Mouse (Mus musculus) layer of hippocampus, adult 2 months (tissue): ENCODE data around the gene Ciita. TPM values are rescaled to one million over a fixed set of nuclear protein-coding genes. Genes with fewer than 3 reads are reported as not detected.

Source experiments
- DNase-seq, 2 experiments: peaks; one replicate each; pipeline ENCODE4 v3.0.0; 2022; ENCODE audit warnings: low spot score in 2 of 2
- H3K27ac ChIP-seq: fragments of 200-600 bp; 2 replicates; pipeline ENCODE4 v1.8.1; 2022
- H3K4me3 ChIP-seq: fragments of 200-600 bp; 2 replicates; pipeline ENCODE4 v1.8.1; 2022; ENCODE audit warnings: mild to moderate bottlenecking
- CTCF ChIP-seq: fragments of 200-600 bp; conservative IDR thresholded peaks from 2 replicates; pipeline ENCODE4 v1.8.1; 2022; ENCODE audit warnings: antibody characterized with exemption, mild to moderate bottlenecking, moderate library complexity
- total RNA-seq, 2 experiments: library from RNA; stranded (reverse); gene quantifications; 2 replicates each; pipeline ENCODE4 v1.2.3; 2021

Ciita gene
- total RNA-seq, 2 experiments from 2014 or later: 0.27 TPM; not detected in 1

DNA sequence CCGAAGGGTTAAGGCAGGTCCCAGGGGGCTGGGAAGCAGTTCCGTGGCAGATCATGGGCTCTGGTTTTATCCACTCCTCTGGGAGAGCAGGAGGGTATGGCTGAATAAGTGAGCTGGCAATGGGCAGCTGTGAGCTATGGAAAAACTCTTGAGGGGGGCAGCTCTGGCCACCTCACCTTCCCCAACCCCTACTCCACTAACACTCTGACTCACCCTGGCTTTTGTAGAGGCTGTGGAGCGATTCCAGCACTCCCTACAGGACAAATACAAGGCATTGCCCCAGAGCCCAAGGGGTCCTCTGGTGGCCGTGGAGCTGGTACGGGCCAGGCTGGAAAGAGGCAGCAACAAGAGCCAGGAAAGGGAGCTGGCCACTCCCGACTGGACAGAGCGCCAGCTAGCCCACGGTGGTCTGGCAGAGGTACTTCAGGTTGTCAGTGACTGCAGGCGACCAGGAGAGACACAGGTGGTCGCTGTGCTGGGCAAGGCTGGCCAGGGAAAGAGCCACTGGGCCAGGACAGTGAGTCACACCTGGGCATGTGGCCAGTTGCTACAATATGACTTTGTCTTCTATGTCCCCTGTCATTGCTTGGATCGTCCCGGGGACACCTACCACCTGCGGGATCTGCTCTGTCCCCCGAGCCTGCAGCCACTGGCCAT lies 30.7 kb downstream of the Ciita start:
- no peak for DNase-seq
- H3K4me3 ChIP-seq: no peak overlapping the region
- TF ChIP-seq CTCF: no peak
- H3K27ac ChIP-seq: no peak overlapping the region

DNA sequence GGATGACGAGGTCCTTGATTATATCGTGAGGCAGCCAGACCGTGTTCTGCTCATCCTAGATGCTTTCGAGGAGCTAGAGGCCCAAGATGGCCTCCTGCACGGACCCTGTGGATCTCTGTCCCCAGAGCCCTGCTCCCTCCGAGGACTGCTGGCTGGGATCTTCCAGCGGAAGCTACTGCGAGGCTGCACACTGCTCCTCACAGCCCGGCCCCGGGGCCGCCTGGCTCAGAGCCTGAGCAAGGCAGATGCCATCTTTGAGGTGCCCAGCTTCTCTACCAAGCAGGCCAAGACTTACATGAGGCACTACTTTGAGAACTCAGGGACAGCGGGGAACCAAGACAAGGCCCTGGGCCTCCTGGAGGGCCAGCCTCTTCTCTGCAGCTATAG lies 31.3 kb downstream of the Ciita start:
- Histone ChIP-seq H3K4me3 (no peak overlapping the region), H3K27ac (no peak overlapping the region)
- no peak for DNase-seq
- TF ChIP-seq CTCF: no peak

DNA sequence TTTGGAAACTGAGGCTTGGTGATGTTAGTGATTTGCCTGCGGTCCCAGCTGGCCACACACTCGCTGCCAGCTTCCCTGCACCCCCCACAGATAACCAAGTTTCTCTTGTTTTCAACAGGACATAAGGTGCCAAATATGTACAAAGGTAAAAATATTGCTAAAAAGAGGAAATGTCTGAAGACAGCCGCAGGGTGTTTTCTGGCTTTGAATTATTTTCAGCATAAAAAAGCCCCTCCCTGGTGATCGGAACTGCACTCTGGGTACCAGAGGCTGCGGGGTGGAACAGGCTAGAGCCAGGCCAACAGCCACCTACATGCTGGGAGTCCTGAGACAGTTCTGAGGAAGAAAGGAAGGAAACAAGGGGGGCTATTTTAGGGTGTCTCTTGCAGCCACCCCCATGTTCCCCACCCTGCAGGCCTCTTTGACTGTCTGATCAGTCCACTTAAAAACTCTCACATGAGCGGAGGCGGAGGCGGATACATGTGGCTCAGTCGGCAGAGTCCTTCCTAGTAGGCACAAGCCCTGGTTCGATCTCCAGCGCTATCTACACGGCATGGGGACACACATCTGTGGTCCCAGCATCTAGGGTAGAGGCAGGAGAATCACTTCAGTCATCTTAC lies 36.2 kb downstream of the Ciita start:
- TF ChIP-seq CTCF: no peak
- H3K4me3 ChIP-seq: no peak overlapping the region
- H3K27ac ChIP-seq: no peak overlapping the region
- DNase-seq: no peak

GRCm38 (mm10) chr16:10518030-10518429 lies 38.2 kb downstream of the Ciita start:
- no peak for DNase-seq
- peak; percentile 26 for TF ChIP-seq CTCF
- no peak overlapping the region for H3K27ac ChIP-seq
- no peak overlapping the region for H3K4me3 ChIP-seq

DNA sequence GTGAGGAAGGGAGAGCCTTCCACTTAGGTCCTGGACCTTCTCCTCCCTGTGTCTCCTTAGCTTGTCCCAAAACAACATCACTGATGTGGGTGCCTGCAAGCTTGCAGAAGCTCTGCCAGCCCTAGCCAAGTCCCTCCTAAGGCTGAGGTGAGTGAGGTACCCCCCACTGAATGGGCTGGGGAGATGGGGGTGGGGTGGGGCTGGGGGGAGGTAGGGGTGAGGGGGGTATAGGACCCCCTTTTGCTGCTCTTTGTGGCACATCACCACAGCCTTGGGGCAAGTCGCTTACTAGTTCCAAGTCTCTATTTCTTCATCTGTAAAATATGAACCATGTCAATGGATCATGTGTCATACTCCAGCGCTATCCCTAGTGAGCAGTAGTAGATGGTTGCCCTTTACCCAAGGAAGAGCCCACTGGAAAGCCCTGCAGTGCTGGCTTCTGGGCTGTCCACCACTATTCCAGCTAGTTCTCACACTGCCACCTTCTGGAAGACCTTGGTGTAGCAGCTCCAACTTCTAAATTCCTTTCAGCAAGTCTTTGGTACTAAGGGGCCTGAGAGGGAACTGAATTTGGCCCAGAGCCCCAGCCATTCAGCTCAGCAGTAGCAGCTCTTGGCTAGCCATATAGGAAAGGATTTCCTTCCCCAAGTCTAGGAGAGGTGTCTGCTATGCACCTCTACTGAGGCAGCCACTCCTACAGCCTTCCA lies 41.2 kb downstream of the Ciita start:
- peak; percentile 94 for TF ChIP-seq CTCF
- H3K4me3 ChIP-seq: no peak overlapping the region
- peak in 1 of 2 experiments; percentile 83 for DNase-seq
- H3K27ac ChIP-seq: no peak overlapping the region

DNA sequence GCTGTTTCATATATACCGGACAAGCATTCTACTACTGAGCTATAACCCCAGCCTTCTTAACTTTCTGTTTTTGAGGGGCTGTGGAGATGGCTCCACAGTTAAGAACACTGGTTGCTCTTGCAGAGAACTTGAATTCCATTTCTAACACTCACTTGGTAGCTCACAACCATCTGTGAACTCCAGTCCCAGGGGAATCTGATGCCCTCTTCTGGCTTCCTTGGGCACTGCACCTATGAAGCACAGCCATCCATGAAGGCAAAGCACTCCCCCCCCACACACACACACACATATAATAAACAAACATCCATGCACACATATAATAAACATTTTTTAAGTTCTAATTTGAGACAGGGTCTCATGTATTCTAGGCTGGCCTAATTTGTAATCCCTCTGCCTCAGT lies 43.0 kb downstream of the Ciita start:
- Histone ChIP-seq H3K27ac (no peak overlapping the region), H3K4me3 (no peak overlapping the region)
- TF ChIP-seq CTCF: peak; percentile 84
- peak in 1 of 2 experiments; percentile 79 for DNase-seq

- no peak for DNase-seq
- TF ChIP-seq CTCF: no peak
- Histone ChIP-seq H3K4me3 (no peak overlapping the region), H3K27ac (no peak overlapping the region)
Observed at GRCm38 (mm10) chr16:10523650-10524049, 43.8 kb downstream of the Ciita start.

GRCm38 (mm10) chr16:10524866-10525609 lies 45.2 kb downstream of the Ciita start:
- no peak for TF ChIP-seq CTCF
- no peak overlapping the region for H3K27ac ChIP-seq
- H3K4me3 ChIP-seq: no peak overlapping the region
- DNase-seq: no peak

DNA sequence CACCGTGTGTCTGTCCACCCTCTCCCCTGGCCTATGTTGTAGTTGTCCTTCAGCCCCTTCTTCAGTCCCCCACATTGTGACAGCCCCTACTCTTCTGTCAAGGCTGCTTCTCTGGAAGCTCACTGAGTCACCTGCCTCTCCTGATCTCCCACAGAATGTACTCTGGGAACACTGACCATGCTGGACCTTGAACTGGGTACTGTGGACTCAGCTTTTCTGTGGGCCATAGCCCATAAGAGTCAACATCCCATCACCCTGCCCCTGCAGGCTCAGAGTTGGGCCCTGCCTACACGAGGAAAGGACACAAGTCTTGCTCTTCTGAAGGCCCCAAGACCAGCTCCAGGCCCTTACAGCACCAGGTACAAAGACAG lies 45.7 kb downstream of the Ciita start:
- H3K4me3 ChIP-seq: no peak overlapping the region
- no peak for TF ChIP-seq CTCF
- no peak for DNase-seq
- no peak overlapping the region for H3K27ac ChIP-seq

- Histone ChIP-seq H3K27ac (peak overlapping the region; percentile 20; the same call in 1 of the 2 replicates), H3K4me3 (no peak overlapping the region)
- TF ChIP-seq CTCF: peak; percentile 66
- no peak for DNase-seq
Observed at GRCm38 (mm10) chr16:10527046-10527644, 47.3 kb downstream of the Ciita start.

GRCm38 (mm10) chr16:10528382-10528781 lies 48.5 kb downstream of the Ciita start:
- no peak for DNase-seq
- no peak for TF ChIP-seq CTCF
- H3K4me3 ChIP-seq: no peak overlapping the region
- no peak overlapping the region for H3K27ac ChIP-seq

DNA sequence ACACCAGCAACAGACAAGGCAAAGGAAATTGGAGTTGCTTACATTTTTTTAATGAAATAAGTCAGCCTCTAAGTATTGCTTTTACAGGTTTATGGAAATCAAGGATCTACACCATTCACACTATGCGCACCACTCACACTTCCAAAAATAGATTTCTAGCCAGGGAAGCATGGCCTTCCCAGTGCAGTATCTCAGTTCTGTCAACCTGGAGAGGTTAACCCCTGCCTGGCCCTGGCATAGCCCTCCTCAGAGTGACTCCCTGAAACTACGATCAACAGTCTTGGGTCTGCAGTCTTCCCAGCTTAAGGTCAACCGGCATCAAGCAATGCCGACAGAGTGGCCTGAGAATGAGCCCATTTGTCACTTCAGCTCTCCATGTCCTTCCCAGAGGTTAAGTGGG lies 50.3 kb downstream of the Ciita start:
- no peak overlapping the region for H3K4me3 ChIP-seq
- no peak overlapping the region for H3K27ac ChIP-seq
- DNase-seq: no peak
- no peak for TF ChIP-seq CTCF

DNA sequence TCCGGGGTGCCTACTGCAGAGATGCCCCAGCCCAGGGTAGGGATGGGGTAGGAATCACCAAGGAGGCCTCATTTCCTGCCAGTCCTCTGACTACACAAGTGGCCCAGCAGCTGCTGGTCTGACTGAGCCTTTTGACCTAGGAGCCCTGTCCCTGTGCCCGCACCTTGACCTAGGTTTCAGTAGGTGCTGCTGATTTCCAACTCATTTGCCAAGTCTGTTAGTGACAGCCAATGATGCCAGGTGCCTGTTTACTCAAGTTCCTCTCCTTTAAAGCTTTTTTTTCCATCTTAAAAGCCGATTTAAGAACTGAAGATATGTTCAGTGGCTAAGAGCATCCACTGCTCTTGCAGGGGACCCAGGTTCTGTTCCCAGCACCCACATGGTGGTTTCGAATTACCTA lies 53.9 kb downstream of the Ciita start:
- DNase-seq: no peak
- Histone ChIP-seq H3K4me3 (no peak overlapping the region), H3K27ac (no peak overlapping the region)
- no peak for TF ChIP-seq CTCF
